Mouse (Mus musculus) kidney, embryonic 15.5 days (tissue): ENCODE results near the gene Tcerg1l. TPM values are rescaled to one million over a fixed set of nuclear protein-coding genes. Genes with fewer than 3 reads are reported as not detected.
A peak's percentile ranks its signal among the peaks of the same experiment; 100 is the strongest.

Source experiments
- ATAC-seq: fragments of 200-750 bp; cut with Nextera tagmentation; replicated peaks from 2 replicates; pipeline ENCODE4 v1.8.0; 2017; ENCODE audit warnings: moderate TSS enrichment; ENCODE audit not compliant: low FRiP score
- H3K27ac ChIP-seq: fragments of 300-500 bp; sonication (generic); 2 replicates; pipeline ENCODE4 v1.5.1; 2015; ENCODE audit warnings: mild to moderate bottlenecking, inconsistent platforms
- H3K27me3 ChIP-seq: fragments of 300-500 bp; sonication (generic); 2 replicates; pipeline ENCODE4 v1.6.1; 2015; ENCODE audit warnings: inconsistent platforms
- H3K36me3 ChIP-seq: fragments of 300-500 bp; sonication (generic); 2 replicates; pipeline ENCODE4 v1.6.1; 2015; ENCODE audit warnings: inconsistent platforms
- H3K4me1 ChIP-seq: fragments of 300-500 bp; sonication (generic); 2 replicates; pipeline ENCODE4 v1.6.1; 2015; ENCODE audit warnings: inconsistent platforms
- H3K4me2 ChIP-seq: fragments of 300-500 bp; sonication (generic); 2 replicates; pipeline ENCODE4 v1.6.1; 2015; ENCODE audit warnings: moderate library complexity, mild to moderate bottlenecking, inconsistent platforms
- H3K4me3 ChIP-seq: fragments of 300-500 bp; sonication (generic); replicated peaks from 2 replicates; pipeline ENCODE4 v1.5.1; 2015; ENCODE audit warnings: mild to moderate bottlenecking, inconsistent platforms
- H3K9ac ChIP-seq: fragments of 300-500 bp; sonication (generic); 2 replicates; pipeline ENCODE4 v1.6.1; 2015; ENCODE audit warnings: mild to moderate bottlenecking, inconsistent platforms
- H3K9me3 ChIP-seq: fragments of 300-500 bp; sonication (generic); replicated peaks from 2 replicates; pipeline ENCODE4 v1.6.1; 2016; ENCODE audit warnings: inconsistent platforms
- WGBS: fragments of 180-500 bp; shearing (Covaris S2); methylation state at CpG from one replicate; pipeline ENCODE4 v1.1.7; 2015; ENCODE audit warnings: mixed read lengths; 5-methylcytosine and 5-hydroxymethylcytosine counted together
- polyA plus RNA-seq: library from polyadenylated mRNA; unstranded; fragments of >200 nt; fragmentation: Nextera tagmentation; extraction: Ambion mirVana; gene quantifications from 2 replicates; pipeline ENCODE4 v1.2.1, GENCODE M21; 2015

Gene Tcerg1l
- polyA plus RNA-seq: 1.3 and 1.8 TPM in 2 replicates

DNA sequence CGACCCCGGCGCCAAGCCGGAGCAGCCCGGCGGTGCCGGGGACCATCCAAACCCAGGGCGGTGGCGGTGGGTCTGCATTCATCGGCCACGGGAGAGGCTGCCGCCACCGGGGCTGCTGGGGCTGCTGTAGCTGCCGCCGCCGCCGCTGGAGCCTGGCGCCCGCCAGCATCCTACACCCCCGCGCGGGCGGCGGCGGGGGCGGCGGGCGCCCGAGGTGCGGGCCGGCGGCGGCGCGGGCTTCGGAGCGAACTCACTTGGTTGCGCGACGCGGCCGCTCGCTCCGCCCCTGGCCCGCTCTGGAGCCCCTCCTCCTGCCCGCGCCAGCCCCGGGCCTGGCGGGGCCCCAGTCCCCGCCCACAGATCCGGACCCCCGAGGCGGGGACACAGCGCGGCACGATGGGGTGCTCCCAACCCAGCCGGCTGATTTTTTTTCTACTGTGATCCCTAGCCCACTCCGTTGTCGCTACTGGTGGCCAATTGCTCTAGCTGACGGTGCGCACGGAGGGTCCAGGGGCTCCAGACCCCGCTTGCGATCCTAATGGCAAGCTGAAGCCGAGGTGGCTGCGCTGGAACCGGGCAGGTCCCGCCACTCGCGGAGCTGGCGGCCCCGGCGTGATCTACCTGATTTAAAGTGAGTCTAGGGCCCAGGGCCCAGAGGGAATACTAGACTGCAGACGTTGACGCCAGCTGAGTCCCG lies at the start of gene Tcerg1l:
Gene Tcerg1l, minus strand, starts transcription at position 246 of the 697 bp plus-strand sequence.
- H3K27me3 ChIP-seq: peaks cover 56% of the 10 kb centered on the region
- H3K27ac ChIP-seq: no peak within 1 kb of the TSS
- peaks cover 18% of the 10 kb centered on the region for H3K4me1 ChIP-seq
- no peaks in the 10 kb centered on the region for H3K36me3 ChIP-seq
- WGBS: under 1% methylated on average over 49 of the region's 76 CpGs
- H3K4me2 ChIP-seq: peak within 1 kb of the TSS; percentile 99
- H3K9me3 ChIP-seq: no peaks in the 10 kb centered on the region
- peak; percentile 83 for ATAC-seq
- peak within 1 kb of the TSS; percentile 59 for H3K4me3 ChIP-seq
- H3K9ac ChIP-seq: 0 out of 2 replicates have a peak within 1 kb of the TSS, but pooled peaks have one; percentile 23

DNA sequence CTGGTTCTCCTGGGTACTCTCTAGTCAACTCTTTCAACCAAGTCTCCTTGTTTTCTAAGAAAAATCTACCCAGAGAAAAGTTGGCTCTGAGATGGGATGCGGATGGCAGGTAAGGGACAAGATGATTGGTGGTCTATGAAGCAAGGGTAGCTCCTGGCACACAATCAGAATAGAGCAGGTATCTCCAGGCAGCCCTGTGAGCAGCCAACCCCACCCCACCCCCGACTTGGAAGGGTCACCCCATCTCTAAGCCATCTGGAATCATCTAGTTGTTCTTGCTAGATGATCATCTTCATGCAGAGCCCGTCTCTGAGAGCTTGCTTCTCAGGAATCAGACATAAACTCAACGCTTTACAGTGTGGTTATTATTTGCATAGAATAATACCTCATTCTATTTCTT lies 44.6 kb upstream of the Tcerg1l start:
- H3K4me2 ChIP-seq: no peak overlapping the region
- H3K27ac ChIP-seq: no peak overlapping the region
- 75% methylated on average over 4 of the region's 4 CpGs for WGBS
- no peak overlapping the region for H3K9ac ChIP-seq
- H3K27me3 ChIP-seq: no peaks in the 10 kb centered on the region
- no peaks in the 10 kb centered on the region for H3K36me3 ChIP-seq
- no peak for ATAC-seq
- no peak overlapping the region for H3K4me3 ChIP-seq
- H3K4me1 ChIP-seq: no peaks in the 10 kb centered on the region
- H3K9me3 ChIP-seq: no peaks in the 10 kb centered on the region

- Histone ChIP-seq H3K4me3 (no peak overlapping the region), H3K9ac (no peak overlapping the region), H3K36me3 (no peaks in the 10 kb centered on the region), H3K27me3 (no peaks in the 10 kb centered on the region), H3K27ac (no peak overlapping the region), H3K4me2 (no peak overlapping the region), H3K4me1 (no peaks in the 10 kb centered on the region), H3K9me3 (no peaks in the 10 kb centered on the region)
- WGBS: 68% methylated on average over 4 of the region's 4 CpGs
- ATAC-seq: no peak
Observed at GRCm38 (mm10) chr7:138432541-138432940, 35.0 kb upstream of the Tcerg1l start.

GRCm38 (mm10) chr7:138431456-138431855 lies 33.9 kb upstream of the Tcerg1l start:
- Histone ChIP-seq H3K27ac (no peak overlapping the region), H3K9me3 (no peaks in the 10 kb centered on the region), H3K4me1 (no peaks in the 10 kb centered on the region), H3K9ac (no peak overlapping the region), H3K4me2 (no peak overlapping the region), H3K27me3 (no peaks in the 10 kb centered on the region), H3K36me3 (no peaks in the 10 kb centered on the region), H3K4me3 (no peak overlapping the region)
- no peak for ATAC-seq

DNA sequence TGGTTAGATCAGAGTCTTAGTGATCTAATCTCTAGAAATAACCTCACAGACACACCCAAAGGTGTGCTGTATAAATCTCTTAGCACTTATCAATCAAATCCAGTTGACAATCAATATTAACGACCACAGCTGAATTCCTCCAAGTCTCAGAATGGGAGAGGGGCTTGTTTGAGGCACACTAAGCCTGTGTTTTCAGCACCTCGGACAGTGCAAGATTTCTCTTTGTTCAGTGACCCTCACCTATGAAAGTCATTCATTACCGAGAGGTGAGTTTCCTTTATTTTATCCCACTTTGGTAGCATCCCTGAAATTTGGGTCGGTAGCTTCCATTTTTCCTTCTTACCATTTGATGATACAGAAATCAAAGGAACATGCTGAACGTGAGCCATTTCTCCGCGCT lies 32.4 kb upstream of the Tcerg1l start:
- Histone ChIP-seq H3K27me3 (no peaks in the 10 kb centered on the region), H3K27ac (no peak overlapping the region), H3K9ac (no peak overlapping the region), H3K4me3 (no peak overlapping the region), H3K4me1 (no peaks in the 10 kb centered on the region), H3K36me3 (no peaks in the 10 kb centered on the region), H3K4me2 (no peak overlapping the region), H3K9me3 (no peaks in the 10 kb centered on the region)
- no peak for ATAC-seq
- WGBS: 55% methylated on average over 7 of the region's 7 CpGs

GRCm38 (mm10) chr7:138428826-138429225 lies 31.3 kb upstream of the Tcerg1l start:
- no peak for ATAC-seq
- H3K27me3 ChIP-seq: no peaks in the 10 kb centered on the region
- H3K9ac ChIP-seq: no peak overlapping the region
- no peaks in the 10 kb centered on the region for H3K9me3 ChIP-seq
- no peak overlapping the region for H3K4me3 ChIP-seq
- WGBS: 56% methylated on average over 1 of the region's 1 CpGs
- no peak overlapping the region for H3K27ac ChIP-seq
- no peaks in the 10 kb centered on the region for H3K36me3 ChIP-seq
- H3K4me2 ChIP-seq: no peak overlapping the region
- no peaks in the 10 kb centered on the region for H3K4me1 ChIP-seq

DNA sequence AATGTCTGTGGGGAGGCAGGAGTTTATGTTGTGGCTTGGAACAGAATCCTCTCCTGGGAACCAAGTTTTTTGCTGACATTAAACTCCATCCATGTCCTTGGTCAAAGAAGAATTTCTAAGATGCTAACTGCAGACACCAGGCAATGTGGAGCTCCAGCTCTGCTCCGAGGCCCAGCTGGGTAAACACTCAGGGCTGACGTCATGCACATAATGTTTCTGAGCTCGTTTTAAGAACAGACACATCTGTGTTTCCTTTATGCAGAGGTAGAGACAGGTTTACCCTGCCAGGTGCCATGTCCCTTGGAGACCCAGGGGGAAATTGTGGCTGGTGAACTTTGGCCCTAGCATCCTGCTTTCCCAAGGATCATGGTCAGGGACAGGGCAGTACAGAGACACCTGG lies 29.9 kb upstream of the Tcerg1l start:
- WGBS: 23% methylated on average over 3 of the region's 3 CpGs
- Histone ChIP-seq H3K27ac (no peak overlapping the region), H3K4me3 (no peak overlapping the region), H3K4me2 (no peak overlapping the region), H3K4me1 (no peaks in the 10 kb centered on the region), H3K9ac (no peak overlapping the region), H3K36me3 (no peaks in the 10 kb centered on the region), H3K9me3 (no peaks in the 10 kb centered on the region), H3K27me3 (no peaks in the 10 kb centered on the region)
- no peak for ATAC-seq

DNA sequence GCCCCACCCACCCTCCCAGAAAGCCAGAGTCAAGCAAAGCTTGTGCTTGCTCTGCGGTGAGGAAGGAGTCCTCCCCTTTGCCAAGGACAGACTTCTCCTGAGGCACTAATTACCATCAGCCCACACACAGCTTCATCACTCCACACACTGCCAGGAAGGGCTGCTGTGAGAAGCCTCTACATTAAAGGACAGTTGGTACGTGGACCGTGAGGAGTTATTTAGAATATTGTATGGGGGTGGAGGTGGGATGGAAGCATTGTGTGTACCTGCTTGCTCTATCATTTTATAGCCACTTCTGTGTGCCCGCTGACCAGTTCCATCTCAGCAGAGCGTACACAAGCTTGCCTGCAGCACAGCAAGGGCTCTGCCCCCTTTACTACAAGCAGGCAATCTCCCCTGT lies 16.0 kb upstream of the Tcerg1l start:
- Histone ChIP-seq H3K27ac (no peak overlapping the region), H3K9me3 (no peaks in the 10 kb centered on the region), H3K4me3 (no peak overlapping the region), H3K4me1 (no peaks in the 10 kb centered on the region), H3K27me3 (no peaks in the 10 kb centered on the region), H3K4me2 (no peak overlapping the region), H3K36me3 (no peaks in the 10 kb centered on the region), H3K9ac (no peak overlapping the region)
- ATAC-seq: no peak
- WGBS: 66% methylated on average over 5 of the region's 5 CpGs

DNA sequence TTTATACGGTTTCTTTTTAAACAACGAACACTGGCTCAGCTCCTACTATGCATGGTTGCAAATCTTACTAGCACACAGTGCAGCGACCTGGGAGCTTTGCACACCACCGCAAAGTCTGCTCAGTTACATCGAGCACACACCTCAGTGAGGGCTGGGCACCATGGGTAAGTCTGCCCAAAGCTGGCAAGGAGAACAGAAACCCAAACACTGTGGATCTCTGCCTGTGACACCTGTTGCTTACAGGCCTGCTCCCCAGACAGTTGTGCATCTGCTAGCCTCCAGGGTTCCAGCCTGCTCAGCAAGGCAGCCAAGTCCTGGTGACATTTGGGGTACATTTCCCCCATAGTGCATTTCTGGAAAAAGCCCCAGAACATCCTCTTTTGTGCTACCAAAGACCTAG lies 4.1 kb upstream of the Tcerg1l start:
- 91% methylated on average over 5 of the region's 5 CpGs for WGBS

DNA sequence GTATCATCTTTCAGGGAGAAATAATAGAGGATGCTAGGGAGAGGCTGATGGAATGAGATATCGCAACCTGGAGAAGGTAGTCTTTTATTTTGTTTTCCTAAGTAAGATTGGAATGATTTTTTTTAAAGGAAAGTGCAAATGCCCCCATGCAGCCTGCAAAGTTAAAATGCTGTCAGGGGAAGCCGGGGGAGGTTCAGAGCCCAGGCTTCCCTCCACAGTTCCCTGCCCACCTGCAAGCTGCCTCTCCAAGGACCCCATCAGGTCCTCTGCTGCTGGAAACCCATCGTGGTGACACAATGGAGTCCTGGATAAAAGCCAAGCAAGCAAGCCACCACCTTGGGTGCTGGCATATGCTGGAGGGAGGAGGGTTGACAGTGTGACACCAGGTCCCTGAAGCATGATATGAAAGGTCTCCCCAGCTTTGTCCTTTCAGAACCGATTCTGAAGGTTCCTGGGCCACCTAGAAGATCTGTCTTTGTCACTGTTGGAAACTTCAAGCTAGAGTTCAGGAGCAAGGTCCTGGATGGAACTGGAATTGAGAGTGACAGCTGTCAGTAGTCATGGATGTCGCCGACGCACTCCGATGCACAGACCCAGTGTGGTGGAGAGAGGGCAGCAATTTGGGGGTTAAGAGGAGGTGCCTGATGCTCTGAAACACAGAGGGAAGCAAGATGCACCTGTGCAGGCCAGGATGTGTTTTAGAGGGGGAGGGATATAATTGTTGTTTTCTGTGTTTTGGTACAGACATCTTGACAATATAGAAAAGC lies 3.2 kb upstream of the Tcerg1l start:
- no peak overlapping the region for H3K4me2 ChIP-seq
- WGBS: 69% methylated on average over 8 of the region's 8 CpGs
- no peak overlapping the region for H3K27ac ChIP-seq

More for the DNA sequence above, 4.1 kb upstream of the Tcerg1l start:
- H3K27me3 ChIP-seq: peaks cover 41% of the 10 kb centered on the region
- no peak for ATAC-seq
- H3K4me3 ChIP-seq: no peak overlapping the region
- no peaks in the 10 kb centered on the region for H3K9me3 ChIP-seq
- H3K4me2 ChIP-seq: no peak overlapping the region
- H3K4me1 ChIP-seq: peaks cover 18% of the 10 kb centered on the region
- H3K9ac ChIP-seq: no peak overlapping the region
- H3K27ac ChIP-seq: no peak overlapping the region
- no peaks in the 10 kb centered on the region for H3K36me3 ChIP-seq

DNA sequence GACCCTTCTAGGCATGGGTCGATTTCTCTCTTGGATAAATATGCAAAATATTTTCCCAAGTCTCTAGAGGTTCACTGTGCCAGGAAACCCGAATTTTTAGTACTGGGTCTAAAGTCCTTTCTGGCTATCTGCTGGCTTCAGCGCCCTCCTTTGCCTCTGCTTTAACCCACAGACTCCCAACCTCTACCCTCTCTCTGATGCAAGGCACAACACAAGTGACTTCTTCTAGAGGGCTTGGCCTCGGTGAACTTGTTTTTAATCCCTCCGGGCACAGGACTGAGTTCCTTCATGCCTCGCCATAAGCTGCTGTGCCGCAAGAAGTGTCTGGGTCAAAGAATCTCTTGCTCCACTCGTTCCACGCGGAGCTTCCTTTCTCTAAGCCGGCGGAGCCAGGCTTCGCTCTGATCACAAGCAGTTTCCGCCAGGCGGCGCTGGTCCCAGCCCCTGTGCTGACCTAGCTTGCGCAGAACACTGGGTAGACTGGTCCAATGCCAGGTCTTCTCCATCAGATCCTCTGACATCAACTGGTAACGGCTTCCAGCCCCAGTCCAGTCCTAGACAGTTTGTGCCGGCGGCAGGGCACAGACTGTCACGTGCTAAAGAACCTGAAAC lies 758 bp upstream of the Tcerg1l start:
- Histone ChIP-seq H3K27me3 (peaks cover 56% of the 10 kb centered on the region), H3K9me3 (no peaks in the 10 kb centered on the region), H3K9ac (no peak overlapping the region), H3K4me3 (peak overlapping the region; percentile 59), H3K36me3 (no peaks in the 10 kb centered on the region), H3K4me2 (peak overlapping the region; percentile 99), H3K4me1 (peaks cover 18% of the 10 kb centered on the region), H3K27ac (no peak overlapping the region)
- WGBS: 3% methylated on average over 21 of the region's 21 CpGs
- peak; percentile 78 for ATAC-seq

More for the DNA sequence above, 3.2 kb upstream of the Tcerg1l start:
- Histone ChIP-seq H3K4me1 (peaks cover 18% of the 10 kb centered on the region), H3K4me3 (no peak overlapping the region), H3K9me3 (no peaks in the 10 kb centered on the region), H3K27me3 (peaks cover 51% of the 10 kb centered on the region), H3K9ac (no peak overlapping the region), H3K36me3 (no peaks in the 10 kb centered on the region)
- ATAC-seq: no peak

GRCm38 (mm10) chr7:138396863-138397484 lies 556 bp downstream of the Tcerg1l start:
- under 1% methylated on average over 40 of the region's 41 CpGs for WGBS
- Histone ChIP-seq H3K27me3 (peaks cover 56% of the 10 kb centered on the region), H3K27ac (no peak overlapping the region), H3K4me1 (peaks cover 18% of the 10 kb centered on the region), H3K4me2 (peak overlapping the region; percentile 99), H3K9ac (0 out of 2 replicates have a peak overlapping the region, but pooled peaks have one; percentile 23), H3K4me3 (peak overlapping the region; percentile 59), H3K9me3 (no peaks in the 10 kb centered on the region), H3K36me3 (no peaks in the 10 kb centered on the region)
- peak; percentile 27; the same call in 1 of the 2 replicates for ATAC-seq
